ENCODE assay signal across 7 mouse cellular contexts in genomic region chr2:62046421-62046845, GRCm38 (mm10). TPM values are rescaled to one million over a fixed set of nuclear protein-coding genes. Genes with fewer than 3 reads are reported as not detected.
DNase-seq lines count a peak whose midpoint lies in the region; ATAC-seq and TF ChIP-seq lines count a peak whose summit lies in the region.

Gene Slc4a10 (plus strand): TSS chr2:62046462.

- no peak for TF ChIP-seq EP300 in stomach, postnatal 0 days (optimal IDR thresholded peaks at IDR 0.05)

- H3K27ac ChIP-seq in forebrain, postnatal 0 days (ENCODE audit: low read depth, low read length), result peak within 1 kb of the TSS; percentile 93
- peak within 1 kb of the TSS; percentile 86 for H3K27ac ChIP-seq in midbrain, embryonic 12.5 days (replicated peaks)
- H3K27ac ChIP-seq in stomach, postnatal 0 days (replicated peaks), result no peak within 1 kb of the TSS

- H3K4me1 ChIP-seq in forebrain, postnatal 0 days (ENCODE audit: insufficient read depth), result no peaks in the 10 kb centered on the region
- H3K4me1 ChIP-seq in midbrain, embryonic 12.5 days, result peaks cover 5% of the 10 kb centered on the region; the same call in 1 of the 2 replicates
- H3K4me1 ChIP-seq in stomach, postnatal 0 days (replicated peaks; ENCODE audit: control insufficient read depth, insufficient read depth), result no peaks in the 10 kb centered on the region

- peak; percentile 32 for DNase-seq in Muller cell, postnatal 12 days (ENCODE audit: inconsistent ontology term)
- peak; percentile 72 for DNase-seq in cerebellum, adult 11 months
- DNase-seq in forebrain, postnatal 0 days, result peak; percentile 71
- peak; percentile 53 to 62 for DNase-seq in layer of hippocampus, postnatal 10 days (ENCODE audit: low spot score in 2 of 2)
- peak; percentile 15 for DNase-seq in stomach, postnatal 0 days (ENCODE audit: low spot score)
- no peak for DNase-seq in urinary bladder, postnatal 4 days (ENCODE audit: low spot score in 2 of 2)

- H3K9ac ChIP-seq in forebrain, postnatal 0 days, result peak within 1 kb of the TSS; percentile 82
- H3K9ac ChIP-seq in midbrain, embryonic 12.5 days (replicated peaks), result peak within 1 kb of the TSS; percentile 48
- 0 out of 2 replicates have a peak within 1 kb of the TSS, but pooled peaks have one; percentile 35 for H3K9ac ChIP-seq in stomach, postnatal 0 days (ENCODE audit: low read length)

- peak; percentile 38 for ATAC-seq in forebrain, postnatal 0 days
- ATAC-seq in midbrain, embryonic 12.5 days (ENCODE audit: low FRiP score, low read depth), result peak; percentile 58
- no peak for ATAC-seq in stomach, postnatal 0 days (ENCODE audit: low FRiP score, low TSS enrichment)

- H3K36me3 ChIP-seq in forebrain, postnatal 0 days (ENCODE audit: insufficient read depth), result no peaks in the 10 kb centered on the region
- no peaks in the 10 kb centered on the region for H3K36me3 ChIP-seq in midbrain, embryonic 12.5 days
- no peaks in the 10 kb centered on the region for H3K36me3 ChIP-seq in stomach, postnatal 0 days (ENCODE audit: control insufficient read depth, insufficient read depth, low read length)

- H3K27me3 ChIP-seq in forebrain, postnatal 0 days (ENCODE audit: insufficient read depth, low read length), result no peaks in the 10 kb centered on the region
- H3K27me3 ChIP-seq in midbrain, embryonic 12.5 days, result peaks cover 5% of the 10 kb centered on the region; the same call in 1 of the 2 replicates
- no peaks in the 10 kb centered on the region for H3K27me3 ChIP-seq in stomach, postnatal 0 days (ENCODE audit: control insufficient read depth, insufficient read depth, low read length)

- WGBS in forebrain, postnatal 0 days, result 6% methylated on average over 10 of the region's 10 CpGs
- 19% methylated on average over 10 of the region's 10 CpGs for WGBS in midbrain, embryonic 12.5 days
- 18% methylated on average over 10 of the region's 10 CpGs for WGBS in stomach, postnatal 0 days

- TF ChIP-seq CTCF in forebrain, postnatal 0 days (IDR thresholded peaks at IDR 0.05; ENCODE audit: low read depth), result no peak
- TF ChIP-seq CTCF in stomach, postnatal 0 days (IDR thresholded peaks at IDR 0.05; ENCODE audit: low read depth), result no peak

- H3K9me3 ChIP-seq in forebrain, postnatal 0 days (ENCODE audit: low read length), result no peaks in the 10 kb centered on the region
- H3K9me3 ChIP-seq in midbrain, embryonic 12.5 days, result no peaks in the 10 kb centered on the region
- no peaks in the 10 kb centered on the region for H3K9me3 ChIP-seq in stomach, postnatal 0 days (ENCODE audit: control insufficient read depth, low read length)

- peak within 1 kb of the TSS; percentile 68 for H3K4me2 ChIP-seq in forebrain, postnatal 0 days (ENCODE audit: low read depth)
- peak within 1 kb of the TSS; percentile 62 for H3K4me2 ChIP-seq in midbrain, embryonic 12.5 days (replicated peaks)
- H3K4me2 ChIP-seq in stomach, postnatal 0 days (replicated peaks; ENCODE audit: low read depth), result peak within 1 kb of the TSS; percentile 56

- H3K4me3 ChIP-seq in forebrain, postnatal 0 days (ENCODE audit: low read depth, low read length), result peak within 1 kb of the TSS; percentile 57
- H3K4me3 ChIP-seq in midbrain, embryonic 12.5 days, result peak within 1 kb of the TSS; percentile 54
- peak within 1 kb of the TSS; percentile 36 for H3K4me3 ChIP-seq in stomach, postnatal 0 days (ENCODE audit: low read depth, low read length)

RNA-seq across cellular contexts. Expression of gene Slc4a10, which starts in this region (rescaled TPM):
- 42.2 and 55.5 TPM in 2 replicates for total RNA-seq in forebrain, postnatal 0 days (2014; rRNA removed)
- 11.2 and 16.4 TPM in 2 replicates for polyA plus RNA-seq in forebrain, postnatal 0 days (2015; fragmentation: Nextera tagmentation; extraction: Ambion mirVana)
- 100 to 1,000 TPM; 142 to 144 TPM for total RNA-seq in layer of hippocampus, postnatal 10 days (2021)
- polyA plus RNA-seq in midbrain, embryonic 12.5 days (2016; fragmentation: Nextera tagmentation; extraction: Ambion mirVana), result 1.4 and 2.0 TPM in 2 replicates
- polyA plus RNA-seq in stomach, postnatal 0 days (2015; fragmentation: Nextera tagmentation; extraction: Ambion mirVana), result 0.15 and 0.16 TPM in 2 replicates

Comparison
In these comparisons a context has a peak if more than half of its experiments do, and no peak if none do; other contexts are left out.
1. Peak in DNase-seq, H3K4me3 ChIP-seq, H3K9ac ChIP-seq and H3K4me2 ChIP-seq in stomach, postnatal 0 days; RNA of the gene not detected or under 1 TPM.
2. DNase-seq: peak in Muller cell, postnatal 12 days (single experiment), cerebellum, adult 11 months (single experiment), forebrain, postnatal 0 days (single experiment) and layer of hippocampus, postnatal 10 days (2 of 2); none in urinary bladder, postnatal 4 days (0 of 2).
3. Peak in every context shown above with its lines, with median percentiles within 50 percentile points of each other: H3K4me2 ChIP-seq, H3K4me3 ChIP-seq and H3K9ac ChIP-seq.